Mouse (Mus musculus) MEL (cell line): ENCODE results near the gene Hnrnpc. TPM values are rescaled to one million over a fixed set of nuclear protein-coding genes. Genes with fewer than 3 reads are reported as not detected.
A peak's percentile ranks its signal among the peaks of the same experiment; 100 is the strongest.

Source experiments
- DNase-seq: peaks from one replicate; pipeline ENCODE4 v3.0.0; 2011; ENCODE audit warnings: low read depth, low spot score
- H3K27ac ChIP-seq: 2 replicates; pipeline ENCODE4 v1.5.1; 2012; ENCODE audit warnings: low read depth, mild to moderate bottlenecking, control low read depth, low read length, moderate library complexity; ENCODE audit not compliant: control insufficient read depth
- H3K27me3 ChIP-seq, 2 experiments: fragments of 150-350 bp in 1 of 2; sonication (generic) in 1 of 2; 2 replicates each; pipeline ENCODE4 v1.6.1; 2012; ENCODE audit warnings: low read length in 2 of 2, mild to moderate bottlenecking in 2 of 2, improper control_type of control experiment in 1 of 2, moderate library complexity in 1 of 2; ENCODE audit not compliant: insufficient read depth in 2 of 2, control insufficient read depth in 1 of 2
- H3K36me3 ChIP-seq, 2 experiments: 2 replicates each; pipeline ENCODE4 v1.6.1; 2012 to 2014; ENCODE audit warnings: low read length in 2 of 2, improper control_type of control experiment in 1 of 2, inconsistent platforms in 1 of 2, mild to moderate bottlenecking in 1 of 2; ENCODE audit not compliant: insufficient read depth in 2 of 2, control insufficient read depth in 1 of 2
- H3K4me1 ChIP-seq, 2 experiments: fragments of 150-350 bp in 1 of 2; sonication (generic) in 1 of 2; 2 replicates each; pipeline ENCODE4 v1.6.1; 2012; ENCODE audit warnings: low read length in 2 of 2, improper control_type of control experiment in 1 of 2, mild to moderate bottlenecking in 1 of 2; ENCODE audit not compliant: insufficient read depth in 2 of 2, control insufficient read depth in 1 of 2
- H3K4me3 ChIP-seq, 2 experiments: fragments of 150-350 bp in 1 of 2; sonication (generic) in 1 of 2; 2 replicates each; pipeline ENCODE4 v1.5.1; 2012; ENCODE audit warnings: low read depth in 2 of 2, low read length in 2 of 2, mild to moderate bottlenecking in 2 of 2, moderate library complexity in 2 of 2, control low read depth in 1 of 2, improper control_type of control experiment in 1 of 2; ENCODE audit not compliant: control insufficient read depth in 1 of 2, insufficient read depth in 1 of 2
- H3K79me2 ChIP-seq: 2 replicates; pipeline ENCODE4 v1.6.1; 2012; ENCODE audit warnings: mild to moderate bottlenecking, low read length, moderate library complexity; ENCODE audit not compliant: control insufficient read depth, poor library complexity, insufficient read depth
- H3K9ac ChIP-seq: 2 replicates; pipeline ENCODE4 v1.6.1; 2012; ENCODE audit warnings: low read depth, mild to moderate bottlenecking, control low read depth, low read length, moderate library complexity; ENCODE audit not compliant: control insufficient read depth, poor library complexity, severe bottlenecking
- H3K9me3 ChIP-seq: fragments of 150-350 bp; sonication (generic); replicated peaks from 2 replicates; pipeline ENCODE4 v1.6.1; 2012; ENCODE audit warnings: mild to moderate bottlenecking, low read length, improper control_type of control experiment, moderate library complexity; ENCODE audit not compliant: insufficient read depth
- BHLHE40 ChIP-seq: IDR thresholded peaks from 2 replicates; pipeline ENCODE4 v1.6.1; 2012; ENCODE audit warnings: low read depth, mild to moderate bottlenecking, inconsistent platforms, low read length, improper control_type of control experiment, borderline replicate concordance
- CTCF ChIP-seq, 3 experiments: IDR thresholded peaks in 2 of 3; conservative IDR thresholded peaks in 1 of 3; 2 replicates each; pipeline ENCODE4 v1.5.1; 2011 to 2012; ENCODE audit warnings: low read length in 3 of 3, low read depth in 2 of 3, mild to moderate bottlenecking in 2 of 3, improper control_type of control experiment in 1 of 3, inconsistent platforms in 1 of 3, mixed read lengths in 1 of 3, moderate library complexity in 1 of 3; ENCODE audit not compliant: control insufficient read depth in 1 of 3, insufficient read depth in 1 of 3, poor library complexity in 1 of 3, severe bottlenecking in 1 of 3
- E2F4 ChIP-seq: IDR thresholded peaks from 2 replicates; pipeline ENCODE4 v1.6.1; 2011; ENCODE audit warnings: low read depth, low read length, improper control_type of control experiment, borderline replicate concordance
- EP300 ChIP-seq, 2 experiments: IDR thresholded peaks; 2 replicates each; pipeline ENCODE4 v1.6.1; 2011; ENCODE audit warnings: improper control_type of control experiment in 2 of 2, low read length in 2 of 2, low read depth in 1 of 2, mild to moderate bottlenecking in 1 of 2
- ETS1 ChIP-seq: IDR thresholded peaks from 2 replicates; pipeline ENCODE4 v1.6.1; 2012; ENCODE audit warnings: low read depth, mild to moderate bottlenecking, inconsistent platforms, low read length, improper control_type of control experiment, moderate library complexity
- GATA1 ChIP-seq: IDR thresholded peaks from 2 replicates; pipeline ENCODE4 v1.6.1; 2011; ENCODE audit warnings: low read depth, low read length, improper control_type of control experiment
- MAX ChIP-seq: IDR thresholded peaks from 2 replicates; pipeline ENCODE4 v1.6.1; 2011; ENCODE audit warnings: low read length, improper control_type of control experiment
- MEF2A ChIP-seq: IDR thresholded peaks from 2 replicates; pipeline ENCODE4 v1.6.1; 2014; ENCODE audit warnings: low read depth, mild to moderate bottlenecking, inconsistent platforms, low read length, improper control_type of control experiment; ENCODE audit not compliant: poor library complexity, insufficient replicate concordance, severe bottlenecking; ENCODE audit errors: extremely low read depth
- MYC ChIP-seq: IDR thresholded peaks from 2 replicates; pipeline ENCODE4 v1.6.1; 2011; ENCODE audit warnings: low read depth, mild to moderate bottlenecking, low read length, improper control_type of control experiment, moderate library complexity
- RAD21 ChIP-seq: IDR thresholded peaks from 2 replicates; pipeline ENCODE4 v1.6.1; 2011; ENCODE audit warnings: mild to moderate bottlenecking, low read depth, low read length, improper control_type of control experiment
- TAL1 ChIP-seq: IDR thresholded peaks from 2 replicates; pipeline ENCODE4 v1.6.1; 2012; ENCODE audit warnings: mild to moderate bottlenecking, inconsistent platforms, low read length, moderate library complexity, mixed read lengths
- TBP ChIP-seq: IDR thresholded peaks from 2 replicates; pipeline ENCODE4 v1.8.0; 2011; ENCODE audit warnings: low read depth, low read length, improper control_type of control experiment
- TCF12 ChIP-seq: IDR thresholded peaks from 2 replicates; pipeline ENCODE4 v1.6.1; 2014; ENCODE audit warnings: low read depth, mild to moderate bottlenecking, inconsistent platforms, low read length, improper control_type of control experiment, moderate library complexity
- UBTF ChIP-seq: IDR thresholded peaks from 2 replicates; pipeline ENCODE4 v1.6.1; 2012; ENCODE audit warnings: low read depth, mild to moderate bottlenecking, inconsistent platforms, low read length, improper control_type of control experiment, moderate library complexity, borderline replicate concordance; ENCODE audit not compliant: insufficient read depth
- USF2 ChIP-seq, 2 experiments: IDR thresholded peaks; 2 replicates each; pipeline ENCODE4 v1.6.1; 2011 to 2012; ENCODE audit warnings: improper control_type of control experiment in 2 of 2, low read length in 2 of 2, borderline replicate concordance in 1 of 2, inconsistent platforms in 1 of 2, low read depth in 1 of 2, mild to moderate bottlenecking in 1 of 2; ENCODE audit not compliant: insufficient read depth in 1 of 2
- ZC3H11A ChIP-seq: IDR thresholded peaks from 2 replicates; pipeline ENCODE4 v1.6.1; 2012; ENCODE audit warnings: low read depth, mild to moderate bottlenecking, inconsistent platforms, low read length, improper control_type of control experiment
- ZKSCAN1 ChIP-seq: IDR thresholded peaks from 2 replicates; pipeline ENCODE4 v1.6.1; 2012; ENCODE audit warnings: low read depth, mild to moderate bottlenecking, inconsistent platforms, low read length, improper control_type of control experiment, moderate library complexity
- ZNF384 ChIP-seq: IDR thresholded peaks from 2 replicates; pipeline ENCODE4 v1.6.1; 2012; ENCODE audit warnings: low read depth, mild to moderate bottlenecking, inconsistent platforms, low read length, improper control_type of control experiment
- polyA plus RNA-seq, 2 experiments: library from polyadenylated mRNA; stranded (reverse) in 1 of 2; unstranded in 1 of 2; fragments of >175 nt in 1 of 2; fragments of >200 nt in 1 of 2; gene quantifications; 2 replicates each; pipeline versions ENCODE4 v1.2.1 to v1.2.4; 2012; ENCODE audit warnings: low replicate concordance in 2 of 2, low read depth in 1 of 2; ENCODE audit not compliant: insufficient read length in 2 of 2, insufficient read depth in 1 of 2, missing spikeins in 1 of 2
- total RNA-seq: library from RNA; depleted of rRNA; stranded (reverse); fragments of 300-350 nt; gene quantifications from 2 replicates; pipeline ENCODE4 v1.2.3, GENCODE M21; 2012

Hnrnpc gene
- total and polyA plus RNA-seq, 3 experiments: 272 to 3,096 (median 626) TPM

DNA sequence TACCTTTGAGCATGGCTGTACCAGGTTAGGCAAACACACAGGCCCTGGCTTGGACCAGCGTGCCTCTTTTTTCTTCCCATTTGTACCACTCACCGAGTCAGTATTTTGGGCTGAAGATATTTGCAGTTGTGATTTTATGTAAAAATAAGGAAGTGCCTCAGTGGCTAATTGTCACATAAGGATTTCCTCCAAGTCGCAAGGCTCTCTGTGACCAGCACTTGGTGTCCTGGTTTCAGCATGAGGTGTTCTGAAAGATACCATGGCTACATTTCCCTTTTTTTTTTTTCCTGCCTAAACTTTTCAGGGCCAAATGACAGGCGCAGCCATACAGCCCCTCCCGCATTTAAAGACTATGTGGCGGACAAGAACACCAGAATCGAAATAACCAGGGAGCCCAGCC is 16.3 kb upstream of the Hnrnpc start:
- TF ChIP-seq ZC3H11A: no peak
- TF ChIP-seq ZNF384: 0 out of 2 replicates have a peak, but pooled peaks have one; percentile 27
- TF ChIP-seq ZKSCAN1: no peak
- no peak for TF ChIP-seq BHLHE40
- TF ChIP-seq, all 39 proteins: peak for 1
- Histone ChIP-seq H3K79me2 (no peaks in the 10 kb centered on the region), H3K4me1 (no peaks in the 10 kb centered on the region), H3K4me3 (no peak overlapping the region), H3K36me3 (no peaks in the 10 kb centered on the region), H3K27me3 (peaks cover 0 to 6% of the 10 kb centered on the region in 2 experiments; a peak in 3 of 4 replicates), H3K9ac (no peak overlapping the region), H3K27ac (no peak overlapping the region), H3K9me3 (no peaks in the 10 kb centered on the region)
- no peak for DNase-seq

DNA sequence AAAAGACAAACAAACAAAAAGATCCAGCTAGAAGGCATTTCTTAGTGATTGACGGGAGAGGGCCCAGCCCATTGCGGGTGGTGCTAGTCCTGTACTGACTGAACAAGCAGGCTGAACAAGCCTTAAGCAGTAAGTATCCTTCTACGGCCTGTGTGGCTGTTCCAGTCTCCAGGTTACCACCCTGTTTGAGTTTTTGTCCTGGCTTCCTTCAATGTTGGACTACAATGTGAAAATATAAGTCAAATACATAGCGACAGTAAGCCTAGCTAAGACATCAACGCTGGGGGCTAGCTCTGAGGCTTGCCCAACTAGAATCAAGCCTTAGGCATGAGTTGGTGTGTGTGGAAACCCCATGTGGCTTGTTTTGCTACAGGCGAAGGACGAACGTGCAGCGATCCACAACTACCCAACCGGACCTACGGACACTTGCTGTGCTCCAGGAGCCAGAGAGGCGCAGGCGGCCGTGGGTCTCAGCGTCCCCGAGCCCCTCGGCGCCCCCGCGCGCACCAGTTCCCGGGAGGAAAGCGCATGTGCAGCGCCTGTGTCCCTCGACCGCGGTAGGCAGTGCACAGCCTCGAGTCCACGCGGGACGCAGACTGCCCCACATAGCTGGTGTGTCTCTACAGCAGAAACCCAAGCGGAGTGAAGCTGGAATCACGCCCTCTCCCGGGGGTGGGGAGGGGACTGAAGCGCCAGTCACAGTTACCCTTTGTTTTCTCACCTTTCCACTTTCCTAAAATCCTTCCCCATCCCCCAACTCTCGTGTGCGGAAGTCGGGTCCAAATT is 15.2 kb upstream of the Hnrnpc start:
- H3K4me1 ChIP-seq: no peaks in the 10 kb centered on the region
- no peak for TF ChIP-seq TCF12
- TF ChIP-seq USF2 (IDR thresholded peaks at IDR 0.05; ENCODE audit: borderline replicate concordance in 1 of 2, insufficient read depth in 1 of 2, low read depth in 1 of 2, low read length in 2 of 2): no peak
- TF ChIP-seq CTCF (IDR thresholded peaks at IDR 0.05 in 2 of 3, conservative IDR thresholded peaks at IDR 0.05 in 1 of 3; ENCODE audit: control insufficient read depth in 1 of 3, insufficient read depth in 1 of 3, low read depth in 2 of 3, low read length in 3 of 3, poor library complexity in 1 of 3, severe bottlenecking in 1 of 3): no peak
- TF ChIP-seq GATA1: no peak
- TF ChIP-seq UBTF: no peak
- TF ChIP-seq EP300 (IDR thresholded peaks at IDR 0.05; ENCODE audit: low read depth in 1 of 2, low read length in 2 of 2): no peak
- TF ChIP-seq E2F4: no peak
- TF ChIP-seq TAL1: no peak
- TF ChIP-seq RAD21: no peak
- TF ChIP-seq MAX: no peak
- TF ChIP-seq TBP: no peak
- no peak for TF ChIP-seq ETS1
- TF ChIP-seq MEF2A: no peak
- TF ChIP-seq ZKSCAN1: no peak
- TF ChIP-seq ZC3H11A: no peak
- no peak for TF ChIP-seq MYC
- no peak for DNase-seq
- no peaks in the 10 kb centered on the region for H3K79me2 ChIP-seq
- H3K27me3 ChIP-seq: peaks cover 0 to 4% of the 10 kb centered on the region in 2 experiments; a peak in 3 of 4 replicates
- H3K36me3 ChIP-seq: no peaks in the 10 kb centered on the region
- no peak overlapping the region for H3K4me3 ChIP-seq
- no peaks in the 10 kb centered on the region for H3K9me3 ChIP-seq
- H3K27ac ChIP-seq: no peak overlapping the region
- no peak overlapping the region for H3K9ac ChIP-seq
